Mouse (Mus musculus) mesoderm, embryonic 11.5 days (tissue): ENCODE data around the gene Tff2.
A peak's percentile ranks its signal among the peaks of the same experiment; 100 is the strongest.

Source experiments
- DNase-seq: peaks from one replicate; pipeline ENCODE4 v3.0.0-alpha.2; 2012; ENCODE audit warnings: low read depth, low spot score

Gene Tff2

GRCm38 (mm10) chr17:31144040-31145037 is at the start of gene Tff2:
Gene Tff2, minus strand, starts transcription at chr17:31144282.
- no peak for DNase-seq

DNA sequence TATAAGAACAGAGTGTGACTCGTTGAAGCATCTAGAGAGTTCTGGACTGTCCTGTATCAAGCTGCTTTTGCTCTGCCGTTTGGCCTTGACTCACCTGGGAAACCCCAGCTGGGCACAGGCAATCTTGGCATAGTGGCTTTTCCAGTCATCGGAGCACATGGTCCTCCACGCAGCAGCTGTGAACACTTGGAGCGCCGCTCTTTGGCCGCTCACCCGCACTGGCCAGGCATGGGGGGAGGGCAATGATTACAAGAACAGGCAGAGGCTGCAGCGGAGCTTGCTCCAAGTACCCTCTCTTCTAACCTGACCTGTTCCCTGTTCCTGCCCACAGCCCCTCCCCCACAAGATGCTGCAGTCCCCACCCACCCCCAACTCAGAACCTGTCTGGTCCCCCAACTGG is 49.3 kb upstream of the Tff2 start:
- DNase-seq = no peak

DNA sequence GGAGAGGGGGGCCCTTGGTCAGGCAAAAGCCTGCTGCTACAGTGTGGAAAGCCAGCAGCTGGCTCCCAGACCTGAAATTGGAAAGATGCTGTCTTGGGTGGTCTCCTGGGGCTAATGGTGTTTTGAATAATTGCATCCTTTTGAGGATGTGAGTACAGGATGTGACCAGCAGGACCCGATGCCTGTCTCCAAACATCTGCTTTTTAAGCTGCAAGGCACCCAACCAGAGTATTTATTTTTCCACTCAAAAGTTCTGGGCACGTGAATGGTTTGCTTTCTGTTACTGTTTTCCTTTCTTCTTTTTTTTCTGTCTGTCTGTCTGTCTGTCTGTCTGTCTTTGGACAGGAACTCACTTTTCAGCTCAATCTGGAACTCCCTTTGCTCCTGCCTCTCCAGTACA is 48.6 kb upstream of the Tff2 start:
- peak; percentile 40 for DNase-seq

DNA sequence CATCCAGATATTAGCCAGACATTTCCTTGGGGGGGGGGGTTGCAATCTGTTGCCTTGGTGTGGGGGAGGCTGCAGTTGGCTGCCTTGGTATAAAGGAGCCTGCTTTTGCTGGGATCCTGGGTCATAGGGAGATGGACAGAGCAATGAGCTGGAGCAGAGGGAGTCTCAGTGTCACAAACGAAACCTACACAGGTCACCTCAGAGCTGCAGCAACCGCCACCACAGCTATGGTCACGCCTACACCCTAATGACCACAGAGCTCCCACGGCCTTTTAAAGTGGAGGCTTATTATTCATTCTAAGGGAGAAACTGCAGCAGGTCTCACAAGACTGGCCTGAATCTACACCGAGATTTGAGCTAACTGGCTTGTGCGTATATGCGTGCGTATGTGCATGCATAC is 47.7 kb upstream of the Tff2 start:
- DNase-seq = no peak

- DNase-seq = peak; percentile 69
Measured at GRCm38 (mm10) chr17:31187370-31187769, 43.3 kb upstream of the Tff2 start.

- DNase-seq = no peak
Measured at GRCm38 (mm10) chr17:31184269-31184990, 40.3 kb upstream of the Tff2 start.

- no peak for DNase-seq
Measured at GRCm38 (mm10) chr17:31183180-31183974, 39.3 kb upstream of the Tff2 start.

- DNase-seq = no peak
Measured at GRCm38 (mm10) chr17:31181490-31181889, 37.4 kb upstream of the Tff2 start.

- DNase-seq = no peak
Measured at GRCm38 (mm10) chr17:31176321-31176720, 32.2 kb upstream of the Tff2 start.

GRCm38 (mm10) chr17:31169796-31170195 is 25.7 kb upstream of the Tff2 start:
- no peak for DNase-seq

DNA sequence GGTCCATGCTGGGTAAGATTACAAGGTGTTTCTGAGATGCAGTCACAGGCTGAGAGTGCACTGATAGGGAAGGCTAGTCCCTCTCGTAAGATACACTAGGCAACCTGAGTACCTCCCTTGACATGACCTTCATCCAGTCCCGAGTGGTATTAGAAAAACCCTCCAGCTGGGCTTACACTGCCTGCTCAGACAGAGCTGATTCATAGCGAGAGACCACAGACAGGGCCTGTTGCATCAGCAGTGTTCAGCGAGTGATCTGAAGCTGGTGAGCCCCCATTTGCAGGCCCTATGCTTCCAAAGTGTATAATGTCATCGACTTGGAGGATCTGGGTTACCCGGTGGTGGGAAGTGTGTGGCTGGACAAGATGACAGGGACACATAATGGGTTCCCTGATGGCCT is 21.0 kb upstream of the Tff2 start, which contains the start of gene Tff1:
Gene Tff1, minus strand, starts transcription at position 151 of the 400 bp plus-strand sequence.
- DNase-seq = no peak

DNA sequence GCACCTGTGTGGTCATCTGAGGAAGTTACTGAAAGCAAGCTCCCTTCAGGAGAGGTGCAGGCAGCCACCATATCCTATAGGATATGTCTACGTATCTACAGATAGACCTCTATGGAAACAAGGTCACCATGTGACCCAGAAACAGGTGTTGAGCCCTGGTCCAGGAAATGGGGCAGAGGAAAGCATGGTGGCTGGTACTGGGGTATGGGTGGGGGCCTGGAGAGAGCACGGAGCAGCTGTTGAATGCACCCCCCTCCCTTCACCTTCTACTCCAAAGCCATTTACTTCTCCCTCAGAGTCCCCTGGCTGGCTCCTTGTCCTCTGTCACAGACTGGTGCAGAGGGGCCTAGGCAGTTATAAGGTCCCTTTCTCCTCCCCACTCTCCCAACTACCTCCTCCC is 19.7 kb upstream of the Tff2 start:
- no peak for DNase-seq

DNA sequence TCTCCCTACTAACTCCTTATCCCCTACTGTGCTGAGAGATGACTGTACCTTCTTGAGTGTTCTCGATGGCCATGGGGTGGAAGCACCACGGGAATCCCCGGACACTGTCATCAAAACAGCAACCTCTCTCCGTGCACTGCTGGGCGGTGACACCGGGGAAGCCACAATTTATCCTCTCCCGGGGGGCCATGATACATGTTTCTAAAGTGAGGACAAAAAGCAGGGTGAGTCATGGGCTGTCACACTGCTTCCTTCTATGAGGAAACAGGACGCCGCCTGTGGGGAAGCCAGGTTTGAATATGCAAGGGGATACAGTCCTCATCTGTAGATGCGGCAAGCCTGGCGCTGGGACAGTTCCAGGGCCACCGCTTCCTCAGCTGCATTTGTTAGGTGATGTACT is 18.5 kb upstream of the Tff2 start:
- DNase-seq = no peak

DNA sequence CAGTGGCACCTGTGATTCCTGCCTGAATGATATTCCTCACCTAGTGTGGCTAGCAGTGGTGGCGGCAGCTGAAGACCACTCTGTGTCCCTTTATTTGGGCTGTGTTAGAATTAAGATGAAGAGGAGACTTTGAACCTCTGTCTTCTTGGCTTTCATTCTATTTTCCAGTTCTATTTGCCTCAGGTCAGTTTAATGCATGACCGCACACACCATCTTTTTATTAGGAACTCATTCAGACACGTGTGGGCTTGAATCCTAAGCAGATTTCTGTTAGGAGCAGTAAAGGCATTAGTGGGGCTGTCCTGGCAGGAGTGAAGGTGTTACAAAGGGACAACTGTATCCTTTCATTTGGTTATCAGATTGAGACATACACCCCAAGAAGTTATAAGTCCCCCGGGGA is 16.2 kb upstream of the Tff2 start:
- DNase-seq = no peak

DNA sequence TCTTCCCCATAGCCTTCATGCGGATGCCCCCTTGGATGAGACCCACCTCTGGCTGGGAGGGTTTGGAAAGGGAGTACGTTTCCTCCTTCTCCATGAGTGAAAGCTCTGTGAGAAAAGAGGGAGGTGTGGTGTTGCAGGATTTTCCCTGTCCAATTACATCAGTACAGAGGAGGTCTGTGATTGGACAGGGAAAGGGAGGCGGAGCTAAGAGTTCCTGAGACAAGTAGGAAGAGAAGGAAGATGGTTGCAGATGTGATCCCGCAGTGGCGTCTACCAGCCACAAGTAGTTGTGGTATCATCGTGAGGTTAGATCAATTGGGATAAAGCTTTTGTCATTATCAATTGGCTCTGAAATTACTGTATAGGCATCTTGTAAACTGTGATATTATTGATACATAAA is 13.8 kb upstream of the Tff2 start:
- no peak for DNase-seq

DNA sequence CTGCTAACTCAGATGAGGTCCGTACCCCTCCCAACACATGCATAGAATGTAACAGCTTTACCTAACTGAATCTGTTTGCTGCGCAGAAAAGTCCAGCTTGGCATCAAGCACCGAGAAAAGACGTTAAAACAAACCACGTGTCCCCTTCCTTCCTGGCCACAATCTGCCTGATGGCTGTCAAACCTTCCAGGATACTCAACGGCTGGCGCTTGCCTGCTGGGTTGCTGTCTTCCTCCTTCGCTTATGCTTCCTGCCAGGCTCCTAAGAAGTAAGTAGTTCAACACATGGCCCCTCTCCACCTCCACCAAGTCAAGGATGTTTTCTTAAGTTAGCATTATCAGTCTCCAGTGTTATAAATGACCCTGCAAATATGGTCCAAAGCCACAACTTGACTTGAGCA is 9.7 kb upstream of the Tff2 start:
- DNase-seq = no peak

DNA sequence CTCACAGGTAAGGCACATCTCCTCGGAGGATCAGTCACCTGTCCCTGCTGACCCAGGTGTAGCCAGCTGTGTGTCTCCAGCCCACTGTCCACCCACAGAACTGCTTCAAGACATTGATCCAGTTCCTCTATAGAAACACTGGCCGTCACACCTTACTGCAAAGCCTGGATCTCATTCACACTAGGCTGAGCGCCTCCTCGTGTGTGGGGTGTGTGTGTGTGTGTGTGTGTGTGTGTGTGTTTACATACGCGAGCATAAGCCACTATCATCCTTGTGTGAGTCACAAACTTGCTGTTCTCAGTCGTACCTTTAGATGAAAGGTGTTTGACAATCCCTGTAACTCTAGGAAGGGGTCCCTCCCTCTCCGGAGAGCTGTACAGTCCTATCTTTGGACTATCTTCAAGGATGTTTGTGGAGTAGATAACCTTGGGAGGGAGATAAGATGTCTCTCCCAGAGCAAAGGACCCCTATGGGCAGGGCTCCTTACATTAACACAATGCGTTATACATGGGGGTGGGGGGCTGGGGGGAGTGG is 9.0 kb upstream of the Tff2 start:
- no peak for DNase-seq

GRCm38 (mm10) chr17:31152512-31152911 is 8.4 kb upstream of the Tff2 start:
- DNase-seq = no peak

- DNase-seq = no peak
Measured at GRCm38 (mm10) chr17:31145998-31146397, 1.9 kb upstream of the Tff2 start.

- no peak for DNase-seq
Measured at GRCm38 (mm10) chr17:31142116-31142515, 2.0 kb downstream of the Tff2 start.

DNA sequence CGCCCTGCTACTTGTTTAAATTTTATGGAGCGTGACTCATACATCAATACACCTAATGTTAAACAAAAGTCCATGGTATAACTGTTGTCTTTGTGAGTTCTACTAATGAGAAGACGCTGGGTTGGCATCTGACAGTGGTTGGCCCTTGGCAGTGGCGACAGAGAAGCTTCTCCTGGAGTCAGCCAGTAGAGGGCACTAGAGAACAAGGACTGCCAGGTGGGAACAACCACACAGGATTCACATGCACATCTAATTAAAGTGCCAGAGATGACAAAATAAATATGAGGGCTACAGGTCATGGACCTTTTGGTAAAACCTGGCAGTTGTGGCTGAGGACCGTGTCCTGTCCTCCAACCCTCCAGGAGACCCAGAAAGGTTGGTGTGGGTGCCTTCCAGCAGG is 5.7 kb downstream of the Tff2 start:
- DNase-seq = peak; percentile 74

- DNase-seq = no peak
Measured at GRCm38 (mm10) chr17:31136821-31137220, 7.3 kb downstream of the Tff2 start.
